Mouse (Mus musculus) cortical plate, adult 2 months (tissue): ENCODE measurements around the gene Eif4g3. TPM values are rescaled to one million over a fixed set of nuclear protein-coding genes. Genes with fewer than 3 reads are reported as not detected.
A peak's percentile ranks its signal among the peaks of the same experiment; 100 is the strongest.

Experiments used
- H3K27ac ChIP-seq: fragments of 200-500 bp; 2 replicates; pipeline ENCODE4 v1.5.1; 2012; ENCODE audit warnings: low read length, control low read depth, inconsistent platforms; ENCODE audit not compliant: insufficient read depth
- H3K4me1 ChIP-seq: fragments of 200-500 bp; 2 replicates; pipeline ENCODE4 v1.6.1; 2011; ENCODE audit warnings: low read length; ENCODE audit not compliant: control insufficient read depth, insufficient read depth
- H3K4me3 ChIP-seq: fragments of 200-500 bp; 2 replicates; pipeline ENCODE4 v1.5.1; 2011; ENCODE audit warnings: mild to moderate bottlenecking, low read length, control low read depth; ENCODE audit not compliant: insufficient read depth
- CTCF ChIP-seq: fragments of 200-500 bp; IDR thresholded peaks from 2 replicates; pipeline ENCODE4 v1.5.1; 2011; ENCODE audit warnings: mild to moderate bottlenecking, control low read depth, low read length; ENCODE audit not compliant: insufficient read depth; ENCODE audit errors: extremely low read depth
- POLR2A ChIP-seq: fragments of 200-500 bp; IDR thresholded peaks from 2 replicates; pipeline ENCODE4 v1.6.1; 2011; ENCODE audit warnings: mild to moderate bottlenecking, low read length, control low read depth; ENCODE audit not compliant: insufficient read depth; ENCODE audit errors: extremely low read depth
- polyA plus RNA-seq: library from polyadenylated mRNA; depleted of rRNA; stranded (reverse); fragments of >200 nt; gene quantifications from 2 replicates; pipeline ENCODE4 v1.2.3, GENCODE M21; 2012

Eif4g3 gene
- polyA plus RNA-seq, 1 experiment, result 148 TPM

GRCm38 (mm10) chr4:138037896-138038295, 45.1 kb downstream of the Eif4g3 start:
- no peak overlapping the region for H3K27ac ChIP-seq
- peaks cover 20% of the 10 kb centered on the region for H3K4me1 ChIP-seq
- TF ChIP-seq CTCF (no peak), POLR2A (no peak)
- no peak overlapping the region for H3K4me3 ChIP-seq

- Histone ChIP-seq H3K4me3 (no peak overlapping the region), H3K27ac (no peak overlapping the region), H3K4me1 (peaks cover 20% of the 10 kb centered on the region)
- TF ChIP-seq CTCF (no peak), POLR2A (no peak)
Observed at GRCm38 (mm10) chr4:138038365-138039274, 45.8 kb downstream of the Eif4g3 start.

GRCm38 (mm10) chr4:138039275-138039651, 46.4 kb downstream of the Eif4g3 start:
- H3K27ac ChIP-seq, result no peak overlapping the region

GRCm38 (mm10) chr4:138040589-138040988, 47.8 kb downstream of the Eif4g3 start:
- no peak overlapping the region for H3K4me3 ChIP-seq
- no peak overlapping the region for H3K27ac ChIP-seq
- TF ChIP-seq POLR2A (no peak), CTCF (no peak)
- peaks cover 19% of the 10 kb centered on the region for H3K4me1 ChIP-seq

More at GRCm38 (mm10) chr4:138039275-138039651, 46.4 kb downstream of the Eif4g3 start:
- Histone ChIP-seq H3K4me3 (no peak overlapping the region), H3K4me1 (peaks cover 20% of the 10 kb centered on the region)
- TF ChIP-seq POLR2A, result no peak
- no peak for TF ChIP-seq CTCF

GRCm38 (mm10) chr4:138041566-138042256, 48.9 kb downstream of the Eif4g3 start:
- Histone ChIP-seq H3K4me1 (peaks cover 14% of the 10 kb centered on the region), H3K27ac (no peak overlapping the region), H3K4me3 (no peak overlapping the region)
- TF ChIP-seq CTCF (no peak), POLR2A (no peak)

- Histone ChIP-seq H3K4me1 (peaks cover 13% of the 10 kb centered on the region), H3K4me3 (no peak overlapping the region), H3K27ac (no peak overlapping the region)
- no peak for TF ChIP-seq CTCF
- TF ChIP-seq POLR2A, result no peak
Observed at GRCm38 (mm10) chr4:138042257-138042589, 49.4 kb downstream of the Eif4g3 start.

GRCm38 (mm10) chr4:138042625-138043024, 49.8 kb downstream of the Eif4g3 start:
- TF ChIP-seq POLR2A (no peak), CTCF (no peak)
- Histone ChIP-seq H3K4me1 (peaks cover 13% of the 10 kb centered on the region), H3K4me3 (no peak overlapping the region), H3K27ac (no peak overlapping the region)

GRCm38 (mm10) chr4:138044841-138045500, 52.1 kb downstream of the Eif4g3 start:
- no peak overlapping the region for H3K4me3 ChIP-seq
- peaks cover 4% of the 10 kb centered on the region for H3K4me1 ChIP-seq
- TF ChIP-seq CTCF, result no peak
- no peak for TF ChIP-seq POLR2A
- no peak overlapping the region for H3K27ac ChIP-seq

GRCm38 (mm10) chr4:138045809-138046208, 53.0 kb downstream of the Eif4g3 start:
- Histone ChIP-seq H3K27ac (no peak overlapping the region), H3K4me1 (peaks cover 5% of the 10 kb centered on the region), H3K4me3 (no peak overlapping the region)
- TF ChIP-seq CTCF, result peak; percentile 21; the same call in 1 of the 2 replicates
- TF ChIP-seq POLR2A, result no peak

- no peak overlapping the region for H3K27ac ChIP-seq
- TF ChIP-seq POLR2A (no peak), CTCF (no peak)
- no peak overlapping the region for H3K4me3 ChIP-seq
- H3K4me1 ChIP-seq, result peaks cover 5% of the 10 kb centered on the region
Observed at GRCm38 (mm10) chr4:138046371-138046770, 53.5 kb downstream of the Eif4g3 start.
